In the genomic region with DNA sequence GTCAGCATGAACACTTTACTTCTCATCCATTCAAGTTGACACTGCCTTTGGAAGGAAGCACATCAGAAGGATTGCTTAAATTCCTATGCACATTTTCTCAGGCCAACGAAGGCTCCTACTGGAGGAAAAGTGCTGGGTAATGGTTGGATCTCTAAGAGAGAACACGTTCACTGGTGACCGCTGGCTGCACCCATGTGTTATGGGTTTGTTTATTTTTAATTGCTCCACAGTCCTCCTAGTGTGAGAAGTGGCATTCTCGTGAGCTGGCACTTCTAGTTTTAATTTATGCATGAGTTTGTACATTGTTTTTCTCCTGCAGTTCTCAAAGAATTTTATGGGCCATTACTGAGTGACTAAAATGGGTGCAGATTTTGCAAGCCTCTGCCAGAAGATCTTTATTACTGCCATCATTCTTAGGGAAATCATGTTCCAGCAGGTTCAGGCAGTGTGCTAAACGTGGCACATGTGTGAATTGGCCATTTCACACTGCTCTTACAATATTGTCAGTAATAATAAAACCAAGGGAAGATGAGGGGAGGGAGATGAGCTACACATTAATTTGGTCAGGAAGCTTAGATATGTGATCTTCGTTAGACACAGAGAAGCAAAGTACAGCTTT, we compare ENCODE assay signal across 18 mouse cellular contexts.
"Had no signal": no experiment of that assay in that cellular context is flagged by ENCODE, and none has a peak within 500 bp of the region (broad histone marks: within the 10 kb centered on the region; RNA-seq: fewer than 3 reads in every experiment).

No protein-coding gene starts in this region.

- H3K9me3 ChIP-seq: limb, embryonic 10.5 days; limb, embryonic 13.5 days; liver, embryonic 12.5 days; liver, embryonic 15.5 days; lung, embryonic 15.5 days; midbrain, embryonic 13.5 days had no signal

- H3K36me3 ChIP-seq: limb, embryonic 10.5 days; limb, embryonic 13.5 days; liver, embryonic 12.5 days; liver, embryonic 15.5 days; lung, embryonic 15.5 days; midbrain, embryonic 13.5 days had no signal

- H3K4me3 ChIP-seq: layer of hippocampus, adult 2 months; limb, embryonic 10.5 days; limb, embryonic 13.5 days; liver, embryonic 12.5 days; liver, embryonic 15.5 days; lung, embryonic 15.5 days; midbrain, embryonic 13.5 days; myocyte had no signal

- DNase-seq: layer of hippocampus, adult 9-11 months; liver; lung, adult 18-20 months; lung, postnatal 14 days; thymus, adult 18-20 months; thymus, postnatal 36 days had no signal

- H3K27me3 ChIP-seq: limb, embryonic 13.5 days; liver, embryonic 12.5 days; liver, embryonic 15.5 days; lung, embryonic 15.5 days; midbrain, embryonic 13.5 days had no signal

- H3K9ac ChIP-seq: limb, embryonic 13.5 days; liver, embryonic 12.5 days; liver, embryonic 15.5 days; lung, embryonic 15.5 days; midbrain, embryonic 13.5 days had no signal

- H3K4me2 ChIP-seq: limb, embryonic 13.5 days; liver, embryonic 12.5 days; liver, embryonic 15.5 days; lung, embryonic 15.5 days; midbrain, embryonic 13.5 days had no signal

- H3K4me1 ChIP-seq: limb, embryonic 10.5 days; limb, embryonic 13.5 days; liver, embryonic 12.5 days; liver, embryonic 15.5 days; lung, embryonic 15.5 days; midbrain, embryonic 13.5 days had no signal

- ATAC-seq: intestine, postnatal 0 days; liver, embryonic 12.5 days; midbrain, embryonic 13.5 days; midbrain, embryonic 16.5 days had no signal

- H3K27ac ChIP-seq: kidney, postnatal 0 days; layer of hippocampus, adult 2 months; limb, embryonic 10.5 days; limb, embryonic 13.5 days; liver, embryonic 12.5 days; liver, embryonic 15.5 days; lung, embryonic 15.5 days; macrophage; midbrain, embryonic 13.5 days had no signal
